Mouse (Mus musculus) MEL-GATA-1-ER (cell line): Measurements from ENCODE around the gene Gm21983.

Experiments used
- DNase-seq: peaks from one replicate; pipeline ENCODE4 v3.0.0-alpha.2; 2012; ENCODE audit warnings: low read depth; ENCODE audit errors: extremely low read depth

The Gm21983 gene

GRCm38 (mm10) chr7:27180837-27181695 lies at the start of gene Gm21983, which contains the start of gene Mia:
Gm21983 (minus strand) TSS chr7:27181086.
Mia (minus strand) TSS chr7:27181157.
- no peak for DNase-seq

GRCm38 (mm10) chr7:27228865-27229264 lies 48.0 kb upstream of the Gm21983 start:
- no peak for DNase-seq

GRCm38 (mm10) chr7:27228281-27228821 lies 47.5 kb upstream of the Gm21983 start, which contains the start of gene Itpkc:
Itpkc (minus strand) TSS chr7:27228661.
- peak; percentile 91 for DNase-seq

GRCm38 (mm10) chr7:27227676-27228075 lies 46.8 kb upstream of the Gm21983 start:
- DNase-seq = no peak

GRCm38 (mm10) chr7:27227276-27227675 lies 46.4 kb upstream of the Gm21983 start:
- no peak for DNase-seq

- no peak for DNase-seq
Measured at GRCm38 (mm10) chr7:27224877-27225575, 44.1 kb upstream of the Gm21983 start.

- DNase-seq = peak; percentile 18
Measured at GRCm38 (mm10) chr7:27222538-27222937, 41.7 kb upstream of the Gm21983 start.

- no peak for DNase-seq
Measured at GRCm38 (mm10) chr7:27221939-27222338, 41.1 kb upstream of the Gm21983 start.

- no peak for DNase-seq
Measured at GRCm38 (mm10) chr7:27219937-27220336, 39.1 kb upstream of the Gm21983 start.

GRCm38 (mm10) chr7:27218586-27218985 lies 37.7 kb upstream of the Gm21983 start:
- DNase-seq = no peak

- DNase-seq = no peak
Measured at GRCm38 (mm10) chr7:27212626-27213025, 31.7 kb upstream of the Gm21983 start.

GRCm38 (mm10) chr7:27203730-27204449 lies 23.0 kb upstream of the Gm21983 start:
- DNase-seq = no peak

GRCm38 (mm10) chr7:27198779-27199178 lies 17.9 kb upstream of the Gm21983 start:
- no peak for DNase-seq

GRCm38 (mm10) chr7:27198355-27198754 lies 17.5 kb upstream of the Gm21983 start:
- DNase-seq = no peak

- no peak for DNase-seq
Measured at GRCm38 (mm10) chr7:27197634-27198033, 16.7 kb upstream of the Gm21983 start.

- DNase-seq = no peak
Measured at GRCm38 (mm10) chr7:27197136-27197535, 16.2 kb upstream of the Gm21983 start.

GRCm38 (mm10) chr7:27195681-27196611 lies 15.1 kb upstream of the Gm21983 start, which contains the start of the genes BC024978 and Snrpa:
BC024978 (plus strand) TSS chr7:27195781.
Snrpa (minus strand) TSS chr7:27196271.
- DNase-seq = peak; percentile 100

GRCm38 (mm10) chr7:27193731-27194130 lies 12.8 kb upstream of the Gm21983 start:
- DNase-seq = no peak

- DNase-seq = no peak
Measured at GRCm38 (mm10) chr7:27192434-27192833, 11.5 kb upstream of the Gm21983 start.

GRCm38 (mm10) chr7:27189271-27189931 lies 8.5 kb upstream of the Gm21983 start:
- DNase-seq = no peak
